Mouse (Mus musculus): ENCODE measurements around the gene Spata2l. TPM values are rescaled to one million over a fixed set of nuclear protein-coding genes. Genes with fewer than 3 reads are reported as not detected.

Spata2l gene
- total and polyA plus RNA-seq, 3 experiments = 1.9 to 3.1 TPM; not detected in 1

DNA sequence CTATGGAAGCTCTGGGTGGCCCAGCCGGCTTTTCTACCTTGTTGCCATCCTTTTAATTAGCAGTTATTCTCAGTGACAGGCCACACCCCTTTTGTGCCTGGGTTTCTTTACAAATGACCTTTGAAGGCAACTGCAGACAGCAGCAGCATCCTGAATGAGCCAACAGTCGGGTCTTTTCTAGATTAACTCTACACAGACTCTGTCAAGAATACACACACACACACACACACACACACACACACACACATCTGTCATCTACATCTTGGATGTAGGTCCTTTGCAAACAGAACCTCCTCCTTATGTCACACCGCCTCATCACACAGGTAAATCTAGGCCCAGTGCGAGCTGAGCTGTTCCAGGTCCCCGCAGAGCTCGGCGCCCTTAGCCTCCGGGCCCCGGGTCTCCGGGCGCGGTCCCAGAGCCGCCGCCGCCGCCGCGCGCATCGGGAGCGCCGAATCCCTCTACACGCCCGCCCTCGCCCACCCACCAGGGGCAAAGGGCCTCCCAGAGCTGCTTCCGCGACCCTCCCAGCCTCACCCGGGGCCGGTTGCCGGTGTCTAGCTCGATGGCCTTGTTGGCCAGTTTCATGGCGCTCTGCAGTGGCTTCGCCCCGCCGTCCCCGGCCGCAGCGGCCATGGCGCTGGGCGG lies 17.5 kb upstream of the Spata2l start:
- H3K27me3 ChIP-seq (ENCODE audit: control insufficient read depth in 1 of 2, insufficient read depth in 2 of 2, low read length in 2 of 2) = no peaks in the 10 kb centered on the region
- peaks cover 13% of the 10 kb centered on the region for H3K79me2 ChIP-seq (ENCODE audit: control insufficient read depth, insufficient read depth, low read length, poor library complexity)
- peaks cover 0 to 22% of the 10 kb centered on the region in 2 experiments; a peak in 2 of 4 replicates for H3K4me1 ChIP-seq (ENCODE audit: control insufficient read depth in 1 of 2, insufficient read depth in 2 of 2, low read length in 2 of 2)
- H3K4me3 ChIP-seq (ENCODE audit: control insufficient read depth in 1 of 2, insufficient read depth in 1 of 2, low read depth in 2 of 2, low read length in 2 of 2) = peak overlapping the region; percentile 70 to 86
- no peaks in the 10 kb centered on the region for H3K9me3 ChIP-seq (replicated peaks; ENCODE audit: insufficient read depth, low read length)
- peak overlapping the region; percentile 96 for H3K9ac ChIP-seq (ENCODE audit: control insufficient read depth, low read depth, low read length, poor library complexity, severe bottlenecking)
- H3K27ac ChIP-seq (ENCODE audit: control insufficient read depth, low read depth, low read length) = peak overlapping the region; percentile 29; the same call in 1 of the 2 replicates
- peaks cover 0 to 12% of the 10 kb centered on the region in 2 experiments; a peak in 2 of 4 replicates for H3K36me3 ChIP-seq (ENCODE audit: control insufficient read depth in 1 of 2, insufficient read depth in 2 of 2, low read length in 2 of 2)
- TF ChIP-seq POLR2A (IDR thresholded peaks at IDR 0.05; ENCODE audit: control insufficient read depth in 1 of 2, insufficient read depth in 1 of 2, low read depth in 1 of 2, low read length in 2 of 2, poor library complexity in 1 of 2) = peak; percentile 43 to 45; a peak in 2 of 4 replicates
- no peak for TF ChIP-seq GABPA (IDR thresholded peaks at IDR 0.05; ENCODE audit: low read depth, low read length)
- no peak for TF ChIP-seq TCF12 (IDR thresholded peaks at IDR 0.05; ENCODE audit: low read depth, low read length)
- 0 out of 2 replicates have a peak, but pooled peaks have one; percentile 39 for TF ChIP-seq SIN3A (IDR thresholded peaks at IDR 0.05; ENCODE audit: low read length)
- peak; percentile 19; the same call in 1 of the 2 replicates for TF ChIP-seq ZMIZ1 (IDR thresholded peaks at IDR 0.05; ENCODE audit: low read depth, low read length)
- DNase-seq (ENCODE audit: low read depth, low spot score) = peak; percentile 60

- peak overlapping the region; percentile 96 for H3K9ac ChIP-seq (ENCODE audit: control insufficient read depth, low read depth, low read length, poor library complexity, severe bottlenecking)
- peaks cover 0 to 12% of the 10 kb centered on the region in 2 experiments; a peak in 2 of 4 replicates for H3K36me3 ChIP-seq (ENCODE audit: control insufficient read depth in 1 of 2, insufficient read depth in 2 of 2, low read length in 2 of 2)
Observed at GRCm38 (mm10) chr8:123252925-123253324, 16.9 kb upstream of the Spata2l start.

DNA sequence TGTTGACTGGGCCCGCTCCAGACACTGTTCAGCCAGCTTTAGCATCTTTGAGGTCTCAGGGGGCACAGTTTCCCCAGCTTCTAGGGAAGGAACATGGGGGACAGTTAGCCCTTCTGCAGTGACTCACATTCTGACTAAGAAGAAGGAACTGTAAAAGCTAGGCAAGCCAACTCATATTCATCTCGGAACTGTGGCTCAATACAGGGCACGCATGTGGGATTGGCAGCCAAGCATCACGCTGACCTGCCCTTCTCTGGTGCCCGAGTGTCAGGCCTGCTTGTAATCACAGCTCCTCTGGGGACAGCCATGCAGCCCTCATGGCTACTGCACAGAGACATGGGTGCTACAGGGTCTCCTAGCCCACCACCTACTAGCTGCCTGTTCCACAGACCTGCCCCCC lies 14.9 kb upstream of the Spata2l start:
- H3K36me3 ChIP-seq (ENCODE audit: control insufficient read depth in 1 of 2, insufficient read depth in 2 of 2, low read length in 2 of 2) = peaks cover 0 to 12% of the 10 kb centered on the region in 2 experiments; a peak in 2 of 4 replicates

More at GRCm38 (mm10) chr8:123252925-123253324, 16.9 kb upstream of the Spata2l start:
- no peaks in the 10 kb centered on the region for H3K9me3 ChIP-seq (replicated peaks; ENCODE audit: insufficient read depth, low read length)
- TF ChIP-seq ZMIZ1 (IDR thresholded peaks at IDR 0.05; ENCODE audit: low read depth, low read length) = no peak
- no peak for TF ChIP-seq MYC (IDR thresholded peaks at IDR 0.05; ENCODE audit: low read depth, low read length)
- TF ChIP-seq GABPA (IDR thresholded peaks at IDR 0.05; ENCODE audit: low read depth, low read length) = no peak
- TF ChIP-seq USF1 (IDR thresholded peaks at IDR 0.05; ENCODE audit: low read depth, low read length) = no peak
- peak; percentile 76; the same call in 1 of the 2 replicates for TF ChIP-seq ELF1 (IDR thresholded peaks at IDR 0.05; ENCODE audit: low read depth, low read length)
- no peak for TF ChIP-seq ETS1 (IDR thresholded peaks at IDR 0.05; ENCODE audit: low read depth, low read length)
- 0 out of 2 replicates have a peak, but pooled peaks have one; percentile 19 for TF ChIP-seq TBP (IDR thresholded peaks at IDR 0.05; ENCODE audit: low read depth, low read length)
- no peak for TF ChIP-seq E2F4 (IDR thresholded peaks at IDR 0.05; ENCODE audit: borderline replicate concordance, low read depth, low read length)
- TF ChIP-seq POLR2AphosphoS2 (IDR thresholded peaks at IDR 0.05; ENCODE audit: low read length) = no peak
- no peak for TF ChIP-seq MAFK (IDR thresholded peaks at IDR 0.05; ENCODE audit: borderline replicate concordance, low read depth, low read length)
- no peak for TF ChIP-seq NRF1 (IDR thresholded peaks at IDR 0.05; ENCODE audit: insufficient read depth, low read depth, low read length, poor library complexity, severe bottlenecking)
- TF ChIP-seq TAL1 (IDR thresholded peaks at IDR 0.05; ENCODE audit: low read length) = no peak
- peak overlapping the region; percentile 70 to 86; a peak in 3 of 4 replicates for H3K4me3 ChIP-seq (ENCODE audit: control insufficient read depth in 1 of 2, insufficient read depth in 1 of 2, low read depth in 2 of 2, low read length in 2 of 2)
- H3K27me3 ChIP-seq (ENCODE audit: control insufficient read depth in 1 of 2, insufficient read depth in 2 of 2, low read length in 2 of 2) = no peaks in the 10 kb centered on the region
- peaks cover 13% of the 10 kb centered on the region for H3K79me2 ChIP-seq (ENCODE audit: control insufficient read depth, insufficient read depth, low read length, poor library complexity)
- no peak overlapping the region; the same call in 1 of the 2 replicates for H3K27ac ChIP-seq (ENCODE audit: control insufficient read depth, low read depth, low read length)
- peaks cover 0 to 26% of the 10 kb centered on the region in 2 experiments; a peak in 2 of 4 replicates for H3K4me1 ChIP-seq (ENCODE audit: control insufficient read depth in 1 of 2, insufficient read depth in 2 of 2, low read length in 2 of 2)
- peak; percentile 66 for DNase-seq (ENCODE audit: low read depth, low spot score)

More for the DNA sequence above, 14.9 kb upstream of the Spata2l start:
- H3K9ac ChIP-seq (ENCODE audit: control insufficient read depth, low read depth, low read length, poor library complexity, severe bottlenecking) = no peak overlapping the region
- TF ChIP-seq MEF2A (IDR thresholded peaks at IDR 0.05; ENCODE audit: extremely low read depth, insufficient replicate concordance, low read depth, low read length, poor library complexity, severe bottlenecking) = no peak
- no peak overlapping the region for H3K27ac ChIP-seq (ENCODE audit: control insufficient read depth, low read depth, low read length)
- no peaks in the 10 kb centered on the region for H3K27me3 ChIP-seq (ENCODE audit: control insufficient read depth in 1 of 2, insufficient read depth in 2 of 2, low read length in 2 of 2)
- H3K79me2 ChIP-seq (ENCODE audit: control insufficient read depth, insufficient read depth, low read length, poor library complexity) = peaks cover 13% of the 10 kb centered on the region
- H3K9me3 ChIP-seq (replicated peaks; ENCODE audit: insufficient read depth, low read length) = no peaks in the 10 kb centered on the region
- H3K4me1 ChIP-seq (ENCODE audit: control insufficient read depth in 1 of 2, insufficient read depth in 2 of 2, low read length in 2 of 2) = peaks cover 0 to 26% of the 10 kb centered on the region in 2 experiments; a peak in 2 of 4 replicates
- no peak overlapping the region for H3K4me3 ChIP-seq (ENCODE audit: control insufficient read depth in 1 of 2, insufficient read depth in 1 of 2, low read depth in 2 of 2, low read length in 2 of 2)
- DNase-seq (ENCODE audit: low read depth, low spot score) = no peak
